Mouse (Mus musculus) forebrain, embryonic 15.5 days (tissue): ENCODE data around the gene Hmg20a. TPM values are rescaled to one million over a fixed set of nuclear protein-coding genes. Genes with fewer than 3 reads are reported as not detected.

Source experiments
- polyA plus RNA-seq: library from polyadenylated mRNA; unstranded; fragments of >200 nt; fragmentation: Nextera tagmentation; extraction: Ambion mirVana; gene quantifications from 2 replicates; pipeline ENCODE4 v1.2.1, GENCODE M21; 2015

The Hmg20a gene
- polyA plus RNA-seq, 1 experiment from 2014 or later: 91.2 TPM

Other genes with a start within 250 kb of the Hmg20a start
- gene Peak1, start 542 bp upstream of the Hmg20a start, polyA plus RNA-seq: 4.6 and 4.9 TPM in 2 replicates